Mouse (Mus musculus) spleen, postnatal 14 days (tissue): ENCODE results near the gene Txndc2.
"Not testable (repeated sequence)": the region's sequence is repeated elsewhere in the genome, so short reads cannot be mapped to it uniquely, and the experiment has no call there.

ENCODE experiments used
- DNase-seq, 2 experiments: peaks; one replicate each; pipeline ENCODE4 v3.0.0; 2021 to 2022; ENCODE audit warnings: low spot score in 2 of 2

The Txndc2 gene

DNA sequence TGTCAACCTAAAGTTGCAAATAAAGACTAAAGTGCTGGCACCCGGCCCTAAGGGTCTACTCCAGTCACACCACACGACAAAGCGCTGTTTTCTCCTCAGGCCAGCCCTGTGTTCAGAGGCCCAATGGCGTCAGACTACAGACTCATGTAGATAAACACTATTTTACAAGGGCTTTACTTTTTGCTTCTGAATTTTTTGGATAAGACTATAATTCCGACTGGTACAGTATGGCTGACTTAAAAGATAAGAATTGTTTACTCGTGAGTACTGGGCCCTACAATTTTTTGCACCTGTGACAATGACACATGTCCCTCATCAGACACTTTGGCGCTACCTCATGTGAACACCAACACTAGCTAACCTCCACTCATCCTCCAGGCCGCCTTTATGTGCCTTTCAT lies 14.1 kb upstream of the Txndc2 start:
- DNase-seq = no peak

DNA sequence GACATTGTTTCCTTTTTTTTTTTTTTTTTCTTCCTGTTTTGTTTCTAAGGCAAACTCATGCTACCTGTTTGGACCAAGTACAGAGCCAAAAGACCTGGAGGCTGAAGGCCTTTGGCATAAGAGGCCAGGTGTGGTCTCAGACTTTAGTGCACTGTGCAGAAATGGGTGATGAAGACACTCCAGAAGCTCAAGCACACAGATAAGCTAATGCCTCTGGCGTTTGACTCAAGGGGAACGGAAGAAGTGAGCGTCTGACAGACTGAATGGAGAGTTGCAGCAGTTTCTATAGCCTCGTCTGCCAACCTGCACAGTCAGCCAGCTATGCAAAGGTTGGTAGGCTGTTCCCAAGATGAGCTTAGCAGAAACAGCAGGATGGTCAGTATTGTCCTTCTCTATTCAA lies 13.6 kb upstream of the Txndc2 start:
- no peak for DNase-seq

DNA sequence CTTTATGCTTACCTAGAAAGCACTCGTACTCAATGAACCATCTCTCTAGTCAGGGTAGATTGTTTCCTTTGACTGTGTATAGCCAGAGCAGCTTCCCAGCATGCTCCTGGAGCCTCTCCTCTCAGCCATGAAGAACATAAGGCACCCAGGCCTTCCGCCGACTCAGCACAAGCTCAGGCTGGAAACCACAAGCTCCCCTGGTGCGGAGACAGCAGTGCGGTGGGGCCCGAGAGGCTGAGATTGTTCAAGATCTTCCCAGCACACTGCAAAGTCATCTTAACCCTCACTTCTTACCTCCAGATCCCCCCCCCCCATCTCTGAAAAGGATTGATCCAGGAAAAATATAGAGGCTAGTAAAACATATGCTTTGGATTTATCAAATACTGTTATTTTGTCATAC lies 8.6 kb upstream of the Txndc2 start:
- DNase-seq = no peak

DNA sequence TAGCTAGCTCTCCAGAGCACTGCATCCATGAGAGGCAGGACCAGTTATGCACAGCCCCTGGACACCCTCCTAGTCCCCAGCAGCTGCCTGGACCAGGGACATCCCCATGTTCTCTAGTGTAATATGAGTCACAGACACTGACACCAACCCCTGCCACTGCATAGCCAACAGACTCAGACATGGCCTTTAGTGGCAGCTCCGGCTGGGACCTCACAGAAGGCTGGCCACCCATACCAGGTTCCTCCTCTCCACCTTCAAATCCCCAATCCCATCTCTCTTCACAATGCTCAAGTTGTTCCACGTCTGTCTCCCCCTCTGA lies 7.2 kb upstream of the Txndc2 start:
- DNase-seq = no peak

DNA sequence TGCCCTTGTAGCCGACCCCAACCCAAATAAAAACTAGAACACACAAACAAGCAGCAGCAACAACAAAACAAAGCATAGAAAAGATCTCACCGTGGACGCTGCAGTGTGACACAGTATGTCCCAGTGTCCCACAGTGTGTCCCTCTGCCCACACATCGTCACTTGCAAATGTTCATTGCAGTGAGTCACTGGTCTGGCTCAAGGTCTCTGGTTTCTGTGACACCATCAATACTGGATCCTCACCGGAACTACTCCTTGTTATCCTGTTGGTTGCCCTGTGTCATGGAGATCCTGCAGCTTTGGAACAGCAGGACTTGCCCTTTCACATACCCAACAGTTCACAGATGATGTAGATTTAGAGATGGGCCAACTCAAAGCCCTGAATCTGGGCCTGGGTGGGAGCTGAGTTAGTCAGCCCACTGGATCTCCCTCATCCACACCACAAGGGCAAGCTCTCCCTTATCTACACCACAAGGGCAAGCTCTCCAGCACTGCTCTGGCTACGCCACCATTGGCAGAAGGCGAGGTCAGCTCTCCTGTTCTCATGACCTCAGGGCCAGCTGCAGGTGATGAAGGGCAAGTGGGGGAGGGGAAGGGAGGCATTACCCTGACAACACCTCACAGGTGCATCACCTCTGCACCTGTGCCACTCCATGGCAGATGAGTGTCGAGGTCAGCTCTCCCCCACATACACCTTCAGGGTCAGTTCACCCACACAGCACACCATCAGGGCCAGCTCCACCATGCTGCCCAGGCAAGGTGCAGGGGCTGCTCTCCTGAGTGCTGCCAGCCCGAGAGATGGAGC lies 6.6 kb upstream of the Txndc2 start:
- DNase-seq = no peak

DNA sequence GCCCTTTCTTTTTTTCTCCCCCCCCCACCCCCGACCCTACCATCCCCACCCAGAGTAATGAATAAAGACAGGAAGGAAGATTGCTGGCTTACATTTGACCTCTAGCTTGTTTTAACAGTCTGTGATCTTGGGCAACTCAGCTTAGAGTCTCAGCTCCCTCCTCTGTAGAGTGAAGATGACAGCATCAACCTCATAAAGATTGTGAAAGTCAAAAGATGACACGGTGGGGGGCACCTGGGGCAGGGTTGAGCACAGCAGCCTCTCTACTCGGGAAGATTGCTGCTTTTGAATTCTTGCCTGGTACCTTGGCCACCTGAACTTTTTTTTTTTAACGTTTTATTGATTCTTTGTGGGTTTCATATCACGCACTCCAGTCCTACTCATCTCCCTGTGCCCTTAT lies 6.0 kb upstream of the Txndc2 start:
- no peak for DNase-seq

DNA sequence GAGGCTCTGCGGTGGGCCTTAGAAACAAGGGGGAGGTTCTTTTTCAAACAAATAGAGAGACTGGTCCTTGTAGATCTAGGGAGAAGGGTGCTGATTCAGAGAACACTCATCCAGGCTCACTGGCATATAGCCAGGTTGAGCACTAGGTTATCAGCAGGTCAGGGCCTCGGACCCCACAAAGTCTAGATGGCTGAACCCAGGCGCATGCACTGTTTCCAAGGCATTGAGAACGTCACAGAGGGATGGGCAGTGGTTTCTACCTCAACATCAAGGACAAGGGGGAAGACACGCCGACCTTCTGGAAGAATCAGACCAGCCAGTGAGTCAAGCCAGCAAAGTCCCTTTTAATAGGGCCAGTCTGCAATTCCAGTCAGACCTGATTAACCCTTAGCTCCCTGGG lies 5.3 kb upstream of the Txndc2 start:
- DNase-seq = no peak

DNA sequence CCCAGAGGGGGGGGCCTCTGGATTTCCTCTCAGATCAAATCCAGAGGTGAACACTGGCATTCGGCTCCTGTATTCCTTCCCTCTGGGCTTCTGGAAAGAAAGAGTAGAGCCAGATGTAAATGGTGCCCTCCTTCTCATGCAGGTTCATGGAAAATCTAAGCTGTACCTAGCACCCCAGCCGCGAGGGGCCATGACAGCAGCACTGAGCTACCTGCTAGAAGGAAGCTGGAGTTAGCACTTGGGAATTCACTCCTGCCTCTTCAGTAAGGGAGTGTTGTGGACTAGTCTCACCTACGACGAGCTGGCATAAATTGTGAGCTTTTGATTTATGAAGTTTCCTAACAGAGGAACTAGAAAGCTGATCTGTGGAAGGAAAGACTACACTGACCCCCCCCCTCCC lies 1.6 kb upstream of the Txndc2 start:
- DNase-seq = no peak

DNA sequence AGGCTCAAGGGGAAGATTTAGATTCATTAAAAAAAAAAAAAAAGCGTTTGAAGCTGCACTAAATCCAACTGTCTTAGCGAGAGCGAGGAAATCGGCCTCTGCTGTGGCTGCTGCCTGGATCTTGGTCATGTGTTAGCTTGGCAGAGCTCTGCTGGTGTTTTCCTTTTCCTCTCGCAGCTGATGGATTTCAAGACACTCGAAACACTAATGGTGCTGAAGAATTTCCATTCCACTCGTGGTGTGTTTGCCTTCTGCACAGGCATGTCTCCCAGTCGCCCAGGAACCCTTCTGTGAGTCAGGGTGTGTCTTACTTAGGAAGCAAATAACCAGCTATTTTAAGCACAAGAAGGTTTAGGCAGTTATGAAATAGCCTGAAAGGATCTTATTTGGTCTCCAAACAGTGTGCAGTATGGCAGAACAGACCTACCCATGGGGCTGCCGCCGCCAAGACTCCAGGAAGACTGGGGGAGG lies 1.1 kb upstream of the Txndc2 start:
- DNase-seq = no peak

DNA sequence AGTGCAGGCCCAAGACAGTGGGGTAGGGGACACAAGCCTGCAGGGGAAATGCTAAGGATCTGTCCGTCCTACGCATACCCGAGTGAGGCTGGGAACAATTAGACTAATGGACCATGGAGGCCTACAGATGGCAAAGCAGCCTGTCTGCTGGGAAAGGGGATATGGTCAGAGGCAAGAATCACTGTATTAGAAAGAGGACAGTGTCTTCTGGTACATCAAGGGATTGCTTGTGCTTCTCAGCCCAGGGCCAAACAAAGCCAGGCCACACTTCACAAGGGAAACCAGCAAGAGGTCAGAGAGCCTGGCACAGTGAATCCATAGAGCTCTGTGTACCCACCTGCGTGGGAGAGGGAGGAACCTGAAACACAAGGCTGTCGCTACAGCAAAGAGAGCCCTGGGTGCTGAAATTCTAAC lies 617 bp upstream of the Txndc2 start:
- no peak for DNase-seq

DNA sequence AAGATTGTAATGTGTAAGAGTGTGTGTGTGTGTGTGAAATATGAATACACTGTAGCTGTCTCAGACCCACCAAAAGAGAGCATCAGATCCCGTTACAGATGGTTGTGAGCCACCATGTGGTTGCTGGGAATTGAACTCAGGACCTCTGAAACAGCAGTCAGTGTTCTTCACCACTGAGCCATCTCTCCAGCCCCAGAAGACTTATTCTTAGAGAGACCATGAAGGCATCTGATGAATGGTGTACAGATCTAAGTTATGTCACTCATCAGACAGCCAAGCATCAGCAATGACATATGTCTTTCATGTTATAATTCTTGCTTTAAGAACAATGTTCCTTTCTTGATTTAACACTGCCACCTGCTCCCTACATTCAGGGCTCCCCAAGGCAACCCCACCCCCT lies 2.8 kb downstream of the Txndc2 start:
- no peak for DNase-seq

DNA sequence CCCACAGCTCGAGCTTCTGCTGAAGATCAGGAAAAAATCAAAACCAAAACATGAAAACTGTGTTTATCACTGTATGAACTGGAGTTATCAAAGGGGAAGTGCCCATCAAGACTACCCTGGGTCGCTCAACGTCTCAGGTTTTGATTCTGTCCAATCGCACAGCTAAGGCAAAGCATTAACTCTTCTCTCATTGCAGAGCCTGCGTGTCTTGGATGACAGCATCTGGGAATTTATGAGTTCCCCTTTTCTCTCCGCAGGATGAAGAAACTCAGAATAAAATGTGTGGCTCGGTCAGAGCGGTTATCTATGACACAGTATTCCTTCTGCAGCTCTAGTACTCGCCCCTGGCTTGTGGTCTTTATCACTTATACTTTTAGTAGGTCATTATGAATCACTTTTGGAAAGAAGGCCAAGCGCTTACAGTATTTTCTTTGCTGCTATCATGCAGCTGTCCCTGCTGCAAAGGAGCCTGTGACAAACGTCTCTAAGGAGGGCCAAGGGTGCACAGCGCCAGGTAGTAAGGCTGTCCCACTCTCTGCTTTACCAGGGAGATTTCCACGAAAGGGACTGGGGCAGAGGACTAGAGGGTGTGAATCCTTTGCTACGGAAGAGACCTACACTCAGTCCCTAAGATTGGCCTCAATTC lies 6.1 kb downstream of the Txndc2 start:
- no peak for DNase-seq

DNA sequence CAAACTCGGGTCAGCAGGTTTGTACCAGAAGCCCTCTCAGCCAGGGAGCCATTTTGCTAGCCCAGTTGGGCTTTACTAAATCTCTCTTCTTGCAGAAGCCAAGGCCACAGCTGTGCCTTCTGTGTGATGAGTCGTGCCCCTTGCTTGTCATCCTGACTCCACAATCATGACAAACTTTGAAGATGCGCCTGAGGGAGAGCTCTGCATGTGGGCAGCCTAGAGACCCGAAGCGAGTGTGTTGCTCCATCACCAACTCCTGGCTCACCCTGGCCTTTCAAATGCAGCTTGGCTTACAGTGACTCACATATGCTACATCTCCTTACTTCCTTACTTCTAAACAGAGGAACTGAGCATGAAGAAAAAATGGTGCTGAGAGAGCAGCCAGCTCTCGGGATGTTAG lies 12.0 kb downstream of the Txndc2 start:
- DNase-seq = no peak

DNA sequence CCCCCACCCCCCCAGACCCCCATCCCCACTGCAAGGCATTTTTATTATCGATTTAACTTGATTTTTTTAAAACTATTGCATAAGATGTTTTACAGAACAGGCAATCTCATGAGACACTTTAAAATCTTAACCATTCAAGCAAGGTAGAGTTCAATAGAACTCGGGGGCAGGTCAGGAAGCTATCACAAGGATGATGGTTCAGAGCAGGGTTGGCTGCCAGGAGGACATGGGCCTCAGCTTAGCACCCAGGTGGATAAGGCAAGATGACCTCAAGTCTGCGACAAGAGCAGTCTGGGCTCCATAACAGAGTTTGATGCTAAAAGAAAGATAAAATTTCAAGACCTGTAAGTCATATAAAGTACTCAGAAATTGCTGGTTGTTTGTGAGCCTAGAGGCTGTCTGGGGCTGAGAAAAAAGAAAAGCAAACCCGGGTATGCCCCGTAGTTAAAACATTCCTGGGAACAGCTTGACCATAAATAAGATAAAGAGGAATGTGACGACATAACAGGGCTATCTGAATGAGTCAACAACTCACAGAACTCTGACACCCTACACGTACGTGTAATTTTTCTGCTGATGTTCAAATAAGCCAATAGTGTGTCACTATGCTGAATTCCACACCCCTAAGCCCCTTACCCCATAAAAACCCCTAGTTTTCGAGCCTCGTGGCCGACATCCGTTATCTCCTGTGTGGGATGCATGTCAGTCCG lies 13.0 kb downstream of the Txndc2 start:
- DNase-seq = not testable (repeated sequence)

DNA sequence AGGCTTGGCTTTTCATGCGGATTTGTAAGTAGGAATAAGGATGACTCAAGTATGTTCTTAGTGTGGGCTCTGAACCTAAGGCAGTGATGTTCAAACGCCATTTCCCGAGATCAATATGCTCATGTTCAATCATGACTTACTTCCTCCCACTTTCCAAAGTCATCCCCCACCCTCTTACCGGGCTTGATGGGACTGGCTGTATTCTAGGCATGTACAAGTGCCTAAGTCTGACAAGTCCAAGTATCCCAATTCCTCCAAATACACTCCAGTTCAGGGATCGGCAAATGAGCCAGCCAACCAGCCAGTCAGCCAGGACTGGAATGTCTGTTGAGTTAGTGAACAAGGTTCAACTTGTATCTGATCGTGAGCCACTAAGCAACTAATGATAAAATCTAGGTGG lies 15.7 kb downstream of the Txndc2 start:
- no peak for DNase-seq

DNA sequence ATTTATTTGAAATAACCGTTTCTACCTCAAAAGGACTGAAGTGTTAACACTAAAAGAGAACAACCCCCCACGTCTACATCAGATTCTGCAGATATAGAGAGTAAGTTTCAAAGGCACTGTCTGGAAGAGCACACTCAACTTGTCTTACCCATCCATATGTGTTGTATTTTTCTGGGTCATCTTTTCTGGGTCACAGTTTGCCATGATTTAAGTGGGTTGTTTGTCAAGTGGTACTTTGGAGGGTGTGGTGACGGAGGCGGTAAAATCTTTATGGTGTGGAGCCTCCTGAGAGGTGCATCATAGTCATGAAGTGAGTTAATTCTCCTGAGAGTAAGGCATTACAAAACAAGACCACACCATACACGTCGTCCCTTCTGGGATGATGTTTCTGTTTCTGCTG lies 16.4 kb downstream of the Txndc2 start:
- DNase-seq = no peak

DNA sequence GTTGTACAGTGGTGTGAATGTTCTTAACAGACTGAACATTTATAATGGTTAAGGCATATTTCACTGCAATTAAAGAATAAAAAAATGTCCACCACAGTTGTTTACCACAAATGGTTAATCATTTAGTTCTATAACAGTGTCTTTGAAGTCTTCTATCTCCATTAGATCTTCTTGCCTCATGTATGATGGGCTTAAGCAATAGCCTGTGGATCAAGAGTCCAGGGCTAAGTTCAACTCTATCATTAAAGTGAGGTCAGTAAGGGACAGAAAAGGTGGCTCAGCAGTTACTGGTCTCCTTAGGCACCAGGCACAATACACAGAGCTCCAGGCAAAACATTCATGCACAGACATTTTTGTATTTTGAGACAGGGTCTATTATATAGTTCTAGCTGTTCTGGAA lies 18.8 kb downstream of the Txndc2 start:
- no peak for DNase-seq

DNA sequence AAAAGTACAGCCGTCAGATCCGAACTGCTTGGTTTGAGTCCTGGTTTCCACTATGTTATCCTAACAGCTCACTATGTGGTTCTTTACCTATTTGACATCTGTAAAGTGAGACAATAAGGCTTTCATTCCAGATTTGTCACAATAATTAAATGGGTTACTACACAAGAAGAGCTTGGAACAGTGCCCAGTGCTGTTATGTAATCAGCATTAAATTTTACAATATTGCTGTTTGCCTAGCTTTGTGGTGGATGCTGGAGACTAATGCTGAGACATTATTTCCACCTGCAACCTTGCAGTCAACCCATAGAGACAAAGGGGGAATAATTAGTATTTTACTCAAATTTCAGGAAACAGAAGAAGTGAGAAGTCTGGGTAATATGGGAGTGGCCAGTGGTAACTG lies 23.5 kb downstream of the Txndc2 start:
- DNase-seq = no peak

DNA sequence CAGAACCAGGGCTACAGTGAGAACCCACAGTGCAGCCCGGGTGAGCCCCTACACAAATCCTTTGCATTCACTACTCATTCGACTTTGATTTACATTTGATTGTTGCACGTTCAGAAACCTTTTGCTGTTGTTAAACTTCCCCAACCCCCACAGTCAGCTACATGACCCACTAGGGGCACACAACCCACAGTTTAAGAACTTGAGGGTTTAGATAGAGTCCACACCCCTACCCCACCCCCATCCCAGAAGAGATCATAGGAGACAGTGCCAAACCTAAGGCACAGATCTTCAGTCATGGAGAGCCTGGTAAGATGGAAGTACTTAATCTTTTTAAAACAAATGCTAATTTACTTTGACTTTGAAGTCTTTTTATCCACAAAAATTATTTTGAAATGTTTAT lies 26.3 kb downstream of the Txndc2 start:
- no peak for DNase-seq

DNA sequence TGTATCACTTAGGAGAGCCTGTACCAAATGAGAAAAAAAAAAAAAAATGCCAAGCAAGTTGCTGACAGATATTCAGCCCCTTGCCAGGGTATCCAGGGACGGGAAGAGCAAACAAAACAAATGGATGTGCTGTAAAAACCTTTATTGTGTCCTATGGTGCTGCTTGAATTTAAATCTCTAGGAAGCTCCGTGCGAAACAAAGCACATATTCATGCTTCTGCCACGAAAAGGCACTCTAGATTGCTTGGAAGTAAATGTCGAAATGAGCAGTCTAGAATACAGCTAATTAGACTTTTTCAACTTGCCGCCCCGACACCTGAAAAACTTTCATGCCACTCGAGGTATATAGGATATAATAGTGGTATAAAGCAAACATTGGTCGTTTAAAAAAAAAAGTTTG lies 27.5 kb downstream of the Txndc2 start:
- no peak for DNase-seq

DNA sequence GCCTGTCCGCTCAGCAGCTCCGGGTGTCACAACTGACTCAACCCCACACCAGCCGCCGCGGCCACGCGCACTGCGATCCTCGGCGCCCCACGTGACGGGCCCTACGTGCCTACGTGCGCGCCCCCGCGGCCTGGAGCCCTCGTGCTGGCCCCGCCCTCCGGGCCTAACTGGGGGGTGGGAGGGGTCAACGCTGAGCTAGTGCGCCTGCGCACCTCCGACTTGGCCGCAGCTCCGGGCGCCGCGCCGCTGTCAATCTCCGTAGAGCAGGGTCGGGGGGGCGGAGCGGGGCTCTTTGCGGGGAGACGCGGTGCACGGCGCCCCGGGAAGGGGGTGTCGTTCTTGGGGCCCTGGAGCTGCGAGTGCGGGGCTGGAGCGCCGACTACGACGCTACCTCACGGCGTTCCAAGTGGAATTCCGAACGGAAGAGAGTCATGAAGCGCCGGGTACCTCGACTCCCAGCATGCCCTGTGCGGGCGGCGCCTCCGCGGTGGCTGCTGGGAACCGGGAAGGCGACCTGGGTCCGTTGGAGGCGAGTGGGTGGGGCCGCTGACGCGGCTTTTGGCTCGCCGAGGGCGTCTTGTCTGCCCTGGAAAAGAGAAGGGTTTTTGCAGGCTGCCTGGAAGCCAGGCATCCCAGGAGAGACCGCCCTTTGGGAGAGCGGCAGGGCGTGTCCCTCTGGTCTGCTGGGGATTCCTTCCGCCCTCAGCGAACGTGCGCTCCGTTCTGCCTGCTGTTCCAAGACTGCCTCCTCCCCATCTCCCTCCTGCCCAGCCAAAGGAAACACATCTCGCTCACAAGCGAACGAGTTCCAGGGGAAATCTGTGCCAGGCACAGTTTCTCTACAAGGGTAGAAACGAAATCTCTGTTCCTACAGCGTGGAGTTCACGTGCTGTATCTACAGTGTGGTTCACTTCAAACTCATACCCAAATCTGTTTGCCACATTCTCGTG lies 28.2 kb downstream of the Txndc2 start, which contains the start of gene Vapa:
Gene Vapa, minus strand, starts transcription at position 93 of the 950 bp plus-strand sequence.
- DNase-seq = peak; percentile 99

DNA sequence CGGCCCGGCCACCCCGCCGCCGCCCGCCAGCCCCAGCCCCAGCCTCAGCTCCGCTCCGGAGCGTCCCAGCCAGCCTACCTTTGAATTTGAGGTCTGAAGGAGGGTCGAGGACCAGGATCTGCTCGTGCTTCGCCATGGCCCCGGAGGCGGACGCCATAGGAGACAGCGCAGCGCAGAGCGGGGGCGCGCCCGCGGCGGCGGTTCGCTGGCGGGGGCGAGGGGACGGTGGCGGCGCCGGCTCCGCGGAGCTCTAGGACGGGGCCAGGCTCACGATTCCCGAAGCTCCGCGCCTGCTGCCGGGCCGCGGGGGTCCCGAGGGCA lies 28.9 kb downstream of the Txndc2 start:
- no peak for DNase-seq
